Comparison of ENCODE assay signal across 9 mouse cellular contexts in genomic region chr17:52461709-52462141, GRCm38 (mm10).
A peak's percentile ranks its signal among the peaks of the same experiment; 100 is the strongest.
DNase-seq lines count a peak whose midpoint lies in the region; ATAC-seq and TF ChIP-seq lines count a peak whose summit lies in the region.
"Had no signal": no experiment of that assay in that cellular context is flagged by ENCODE, and none has a peak within 500 bp of the region (broad histone marks: within the 10 kb centered on the region; RNA-seq: fewer than 3 reads in every experiment).

No protein-coding gene starts in this region.

- H3K4me2 ChIP-seq in hindbrain, embryonic 13.5 days, result no peak overlapping the region
- no peak overlapping the region for H3K4me2 ChIP-seq in neural tube, embryonic 14.5 days (ENCODE audit: low read depth, low read length)

- peak; percentile 21 for DNase-seq in adrenal gland, postnatal 14 days
- DNase-seq in adrenal gland, adult 2 months, result no peak
- DNase-seq in MEL (ENCODE audit: low read depth, low spot score), result peak; percentile 5
- peak; percentile 79 to 84 for DNase-seq in left cerebral cortex, postnatal 14 days (ENCODE audit: low spot score in 2 of 2)
- DNase-seq in urinary bladder, postnatal 4 days (ENCODE audit: low spot score in 2 of 2), result no peak

- TF ChIP-seq POLR2A in MEL (IDR thresholded peaks at IDR 0.05; ENCODE audit: control insufficient read depth in 1 of 2, insufficient read depth in 1 of 2, low read depth in 1 of 2, low read length in 2 of 2, poor library complexity in 1 of 2), result no peak
- no peak for TF ChIP-seq POLR2A in cortical plate, adult 2 months (IDR thresholded peaks at IDR 0.05; ENCODE audit: extremely low read depth, insufficient read depth, low read length)

- H3K9me3 ChIP-seq in MEL (replicated peaks; ENCODE audit: insufficient read depth, low read length), result no peaks in the 10 kb centered on the region
- H3K9me3 ChIP-seq in hindbrain, embryonic 13.5 days, result no peaks in the 10 kb centered on the region
- H3K9me3 ChIP-seq in neural tube, embryonic 14.5 days (ENCODE audit: control insufficient read depth, low read length), result no peaks in the 10 kb centered on the region

- H3K4me3 ChIP-seq in MEL (ENCODE audit: control insufficient read depth in 1 of 2, insufficient read depth in 1 of 2, low read depth in 2 of 2, low read length in 2 of 2), result no peak overlapping the region
- H3K4me3 ChIP-seq in cortical plate, adult 2 months (ENCODE audit: insufficient read depth, low read length), result no peak overlapping the region
- H3K4me3 ChIP-seq in hindbrain, embryonic 13.5 days, result no peak overlapping the region
- H3K4me3 ChIP-seq in neural tube, embryonic 14.5 days (ENCODE audit: low read depth, low read length), result no peak overlapping the region

- H3K27me3 ChIP-seq in MEL (ENCODE audit: control insufficient read depth in 1 of 2, insufficient read depth in 2 of 2, low read length in 2 of 2), result no peaks in the 10 kb centered on the region
- H3K27me3 ChIP-seq in hindbrain, embryonic 13.5 days, result no peaks in the 10 kb centered on the region
- no peaks in the 10 kb centered on the region for H3K27me3 ChIP-seq in neural tube, embryonic 14.5 days (ENCODE audit: control insufficient read depth, insufficient read depth, low read length)
- H3K27me3 ChIP-seq: CH12.LX had no signal

- ATAC-seq in hindbrain, embryonic 13.5 days (ENCODE audit: low FRiP score), result peak; percentile 49; the same call in 1 of the 2 replicates
- ATAC-seq in neural tube, embryonic 14.5 days (ENCODE audit: low read depth), result peak; percentile 59; the same call in 1 of the 2 replicates

- H3K4me1 ChIP-seq in MEL (ENCODE audit: control insufficient read depth in 1 of 2, insufficient read depth in 2 of 2, low read length in 2 of 2), result no peaks in the 10 kb centered on the region
- no peaks in the 10 kb centered on the region for H3K4me1 ChIP-seq in cortical plate, adult 2 months (ENCODE audit: control insufficient read depth, insufficient read depth, low read length)
- H3K4me1 ChIP-seq in hindbrain, embryonic 13.5 days (replicated peaks), result peaks cover 9% of the 10 kb centered on the region
- peaks cover 7% of the 10 kb centered on the region for H3K4me1 ChIP-seq in neural tube, embryonic 14.5 days (ENCODE audit: control insufficient read depth, insufficient read depth, low read length)

- H3K9ac ChIP-seq in MEL (ENCODE audit: control insufficient read depth, low read depth, low read length, poor library complexity, severe bottlenecking), result no peak overlapping the region
- no peak overlapping the region for H3K9ac ChIP-seq in hindbrain, embryonic 13.5 days
- H3K9ac ChIP-seq in neural tube, embryonic 14.5 days (replicated peaks; ENCODE audit: low read depth, low read length), result no peak overlapping the region

- TF ChIP-seq RAD21 in MEL (IDR thresholded peaks at IDR 0.05; ENCODE audit: low read depth, low read length), result peak; percentile 38

- no peak for TF ChIP-seq EP300 in MEL (IDR thresholded peaks at IDR 0.05; ENCODE audit: low read depth in 1 of 2, low read length in 2 of 2)

- WGBS in hindbrain, embryonic 13.5 days, result 32% methylated on average over 6 of the region's 6 CpGs
- WGBS in neural tube, embryonic 14.5 days, result 32% methylated on average over 6 of the region's 6 CpGs

- intact Hi-C loops in left cerebral cortex, postnatal 14 days (cut with DNase I), result loop anchor here (5.0 kb wide), 1 partner anchor 1649 kb away; no protein-coding TSS in a partner anchor

- peak in 2 of 3 experiments; percentile 25 to 31; a peak in 4 of 6 replicates for TF ChIP-seq CTCF in MEL (IDR thresholded peaks at IDR 0.05 in 2 of 3, conservative IDR thresholded peaks at IDR 0.05 in 1 of 3; ENCODE audit: control insufficient read depth in 1 of 3, insufficient read depth in 1 of 3, low read depth in 2 of 3, low read length in 3 of 3, poor library complexity in 1 of 3, severe bottlenecking in 1 of 3)
- TF ChIP-seq CTCF in cortical plate, adult 2 months (IDR thresholded peaks at IDR 0.05; ENCODE audit: extremely low read depth, insufficient read depth, low read length), result peak; percentile 71

- no peaks in the 10 kb centered on the region for H3K36me3 ChIP-seq in MEL (ENCODE audit: control insufficient read depth in 1 of 2, insufficient read depth in 2 of 2, low read length in 2 of 2)
- no peaks in the 10 kb centered on the region for H3K36me3 ChIP-seq in hindbrain, embryonic 13.5 days
- H3K36me3 ChIP-seq in neural tube, embryonic 14.5 days (ENCODE audit: control insufficient read depth, insufficient read depth, low read length), result no peaks in the 10 kb centered on the region

- no peak overlapping the region for H3K27ac ChIP-seq in MEL (ENCODE audit: control insufficient read depth, low read depth, low read length)
- H3K27ac ChIP-seq in cortical plate, adult 2 months (ENCODE audit: insufficient read depth, low read length), result no peak overlapping the region
- H3K27ac ChIP-seq in hindbrain, embryonic 13.5 days, result no peak overlapping the region
- no peak overlapping the region for H3K27ac ChIP-seq in neural tube, embryonic 14.5 days (ENCODE audit: low read depth, low read length)

- H3K79me2 ChIP-seq in MEL (ENCODE audit: control insufficient read depth, insufficient read depth, low read length, poor library complexity), result no peaks in the 10 kb centered on the region

TF ChIP-seq in MEL, 35 proteins besides CTCF, POLR2A, EP300 and RAD21:
- TF ChIP-seq SMC3 (IDR thresholded peaks at IDR 0.05; ENCODE audit: low read depth, low read length) (peak; percentile 27; the same call in 1 of the 2 replicates), ZC3H11A (IDR thresholded peaks at IDR 0.05; ENCODE audit: low read depth, low read length) (no peak), USF1 (IDR thresholded peaks at IDR 0.05; ENCODE audit: low read depth, low read length) (no peak), JUND (IDR thresholded peaks at IDR 0.05; ENCODE audit: low read depth, low read length) (no peak)

Comparison
In these comparisons a context has a peak if more than half of its experiments do, and no peak if none do; other contexts are left out.
1. DNase-seq: peak in adrenal gland, postnatal 14 days (single experiment), MEL (single experiment) and left cerebral cortex, postnatal 14 days (2 of 2); none in adrenal gland, adult 2 months (single experiment) and urinary bladder, postnatal 4 days (0 of 2).